Mouse (Mus musculus) adrenal gland, postnatal 14 days (tissue): Measurements from ENCODE around the gene Tbc1d23. TPM values are rescaled to one million over a fixed set of nuclear protein-coding genes. Genes with fewer than 3 reads are reported as not detected.

ENCODE experiments used
- DNase-seq: peaks from one replicate; pipeline ENCODE4 v3.0.0; 2021; ENCODE audit warnings: mixed read lengths
- total RNA-seq: library from RNA; stranded (reverse); gene quantifications from 2 replicates; pipeline ENCODE4 v1.2.3, GENCODE M21; 2021

Gene Tbc1d23
- total RNA-seq, 1 experiment from 2014 or later, result 35.4 TPM

DNA sequence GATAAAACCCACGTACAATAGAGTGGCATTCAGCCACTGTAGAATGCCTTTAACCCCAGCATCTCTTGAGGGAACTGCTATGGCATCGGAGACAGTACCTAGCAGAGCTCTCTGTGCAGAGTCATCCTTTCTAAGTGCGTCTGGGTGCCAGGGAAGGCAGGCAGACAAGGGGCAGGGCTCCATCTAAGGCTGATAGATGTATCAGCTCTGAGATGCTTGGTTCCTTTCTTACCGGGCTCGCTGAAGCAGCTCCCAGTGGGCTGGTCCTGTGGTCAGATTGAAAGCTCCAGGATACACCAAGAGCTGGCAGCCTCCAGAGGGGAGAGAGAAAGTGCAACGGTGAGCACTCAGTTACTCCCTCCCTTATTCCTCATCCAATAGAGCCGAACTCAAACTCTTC lies 71.5 kb downstream of the Tbc1d23 start:
- DNase-seq, result no peak

DNA sequence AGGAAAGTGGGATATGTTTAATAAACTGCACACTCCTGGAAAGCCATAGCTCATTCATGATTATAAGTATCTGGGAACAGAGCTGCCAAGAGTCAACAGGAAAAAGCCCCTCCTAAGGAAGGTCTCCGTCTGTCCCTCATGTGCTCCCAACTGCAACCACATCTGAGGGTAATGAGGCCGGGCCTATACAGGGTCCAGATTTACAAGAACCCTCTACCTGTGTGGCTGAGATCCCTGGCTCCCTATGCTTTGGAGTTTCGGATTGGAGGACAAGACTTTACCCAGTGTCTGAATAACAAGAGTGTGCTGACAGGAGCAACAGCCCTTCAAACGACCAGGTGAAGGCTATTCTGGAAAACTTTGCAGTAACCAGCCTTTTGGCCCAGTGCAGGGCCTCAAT lies 73.6 kb downstream of the Tbc1d23 start:
- DNase-seq, result no peak

DNA sequence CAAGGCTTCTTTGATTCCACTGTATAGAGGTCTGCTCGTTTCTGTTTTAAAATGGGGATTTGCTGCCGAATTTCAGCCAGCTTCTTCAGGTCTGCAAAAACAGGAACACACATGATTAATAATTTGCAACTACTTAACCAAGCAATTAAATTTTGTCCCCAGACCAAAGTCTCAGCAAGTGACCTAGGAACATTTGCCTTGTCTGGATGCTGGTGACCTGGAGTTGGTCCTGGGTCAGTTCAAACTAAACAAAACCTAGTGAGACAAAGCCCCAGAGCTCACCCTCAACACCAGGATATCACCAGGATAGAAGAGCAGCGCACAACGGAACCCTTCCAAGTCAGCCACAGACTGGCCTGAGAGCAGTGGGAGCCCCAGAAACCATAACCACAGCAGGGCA lies 74.2 kb downstream of the Tbc1d23 start:
- DNase-seq, result no peak

DNA sequence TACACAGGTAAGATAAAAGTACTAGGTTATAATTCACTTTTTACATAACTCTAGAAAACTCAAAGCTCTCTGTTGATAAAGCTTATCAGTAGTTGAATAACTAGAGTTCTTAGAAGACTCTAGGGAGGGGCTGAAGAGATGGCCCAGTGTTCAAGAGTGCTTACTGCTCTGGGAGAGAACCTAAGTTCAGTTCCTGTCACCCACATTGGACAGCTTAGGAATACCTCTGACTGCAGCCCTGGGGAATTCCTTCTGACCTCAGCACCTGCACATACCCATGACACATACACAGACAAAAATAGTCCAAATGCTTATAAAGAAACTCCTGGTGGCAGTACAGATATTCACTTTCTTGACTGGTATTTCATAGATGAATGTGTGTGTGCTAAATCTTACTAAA lies 75.4 kb downstream of the Tbc1d23 start:
- no peak for DNase-seq

DNA sequence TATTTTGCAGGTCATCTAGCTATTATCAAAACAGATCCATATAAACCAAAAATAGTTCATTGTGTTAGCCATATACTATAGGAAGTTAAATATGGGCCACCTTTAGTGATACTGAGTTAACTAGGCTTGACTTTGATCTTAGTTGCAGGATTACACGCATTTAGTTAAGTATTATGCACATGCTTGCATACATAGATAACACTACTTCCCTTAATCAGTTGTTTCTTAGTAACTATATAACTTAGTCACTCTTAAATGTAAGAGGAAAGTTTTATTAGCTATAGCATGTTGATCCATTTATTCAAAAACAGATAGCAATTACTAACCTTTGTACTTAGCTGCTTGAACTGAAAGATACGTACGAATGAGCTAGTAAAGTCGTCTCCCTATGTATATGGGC lies 79.9 kb downstream of the Tbc1d23 start:
- DNase-seq, result no peak

DNA sequence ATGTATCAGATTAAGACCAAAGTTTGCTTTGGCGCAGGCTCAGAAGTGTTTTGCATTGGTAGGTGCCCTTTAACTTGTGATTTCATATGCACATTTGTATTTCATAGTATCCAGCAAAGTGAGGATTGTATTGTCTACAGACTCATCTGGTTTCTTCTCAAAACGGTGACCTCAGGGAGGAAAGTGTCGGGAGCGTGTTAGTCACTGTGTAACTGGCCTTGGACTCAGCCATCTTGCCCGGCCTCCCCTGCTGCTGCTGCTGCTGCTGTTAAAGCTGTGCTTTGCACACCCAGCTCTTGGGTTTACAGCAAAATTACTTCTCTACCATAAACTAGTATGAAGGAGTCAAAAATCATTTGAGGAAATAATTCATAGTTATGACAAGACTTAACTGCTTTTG lies 86.6 kb downstream of the Tbc1d23 start:
- peak; percentile 66 for DNase-seq

DNA sequence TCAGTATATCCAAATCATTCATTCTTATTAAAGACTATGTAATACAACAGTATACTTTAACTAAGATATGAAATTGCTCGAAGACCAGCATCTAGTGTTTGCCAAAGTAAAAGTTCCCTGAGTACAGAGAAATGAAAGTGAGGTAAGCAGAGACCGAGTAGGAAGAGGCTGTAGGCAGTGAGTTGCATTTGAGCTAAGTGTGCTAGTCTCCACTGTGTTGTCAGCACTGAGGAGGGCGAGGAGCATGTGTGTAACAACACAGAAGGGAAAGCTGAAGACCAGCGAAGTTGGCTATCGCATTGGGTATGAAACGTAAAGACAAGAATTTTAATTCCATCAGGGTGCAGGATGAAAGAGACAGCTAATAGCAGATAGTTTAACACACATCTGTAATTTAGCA lies 97.7 kb downstream of the Tbc1d23 start:
- DNase-seq, result no peak

DNA sequence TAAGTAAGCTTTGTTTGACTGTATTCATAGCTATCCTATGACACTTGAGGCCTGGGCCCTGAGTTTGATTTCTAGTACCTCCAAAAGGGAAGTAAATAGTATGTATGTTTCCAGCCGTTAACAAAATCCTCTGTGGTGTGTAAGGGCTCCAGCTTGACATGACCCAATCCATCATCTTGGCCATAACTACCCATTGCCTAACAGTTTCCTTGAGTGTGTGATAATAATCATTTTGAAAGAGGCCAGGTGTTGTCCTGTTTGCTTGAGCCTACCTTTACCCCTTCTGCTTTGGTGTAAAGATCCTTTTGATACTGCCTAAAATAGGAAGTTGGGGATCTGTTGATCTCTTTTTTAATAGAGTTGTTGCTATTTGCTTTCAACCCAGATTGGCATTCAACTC lies 99.0 kb downstream of the Tbc1d23 start:
- no peak for DNase-seq

DNA sequence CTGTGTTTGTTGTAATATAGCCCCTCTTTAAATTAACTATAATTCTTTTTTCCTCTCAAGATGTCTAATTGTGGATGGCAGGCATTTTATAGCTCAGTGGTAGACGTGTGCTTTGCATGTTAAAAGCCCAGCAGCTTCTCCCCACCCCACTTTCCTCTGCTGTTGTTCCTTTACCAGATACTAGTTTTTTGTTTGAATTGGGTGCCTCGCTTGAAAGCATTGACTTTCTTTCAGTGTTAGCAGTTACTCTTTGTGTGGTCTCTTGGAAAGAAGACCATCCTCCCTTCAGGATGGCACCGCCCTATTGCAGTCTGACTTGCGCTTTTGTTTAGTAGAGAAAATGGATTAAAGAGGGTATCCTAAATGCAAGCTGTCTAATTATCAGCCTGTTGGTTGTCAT lies 99.8 kb downstream of the Tbc1d23 start:
- no peak for DNase-seq

DNA sequence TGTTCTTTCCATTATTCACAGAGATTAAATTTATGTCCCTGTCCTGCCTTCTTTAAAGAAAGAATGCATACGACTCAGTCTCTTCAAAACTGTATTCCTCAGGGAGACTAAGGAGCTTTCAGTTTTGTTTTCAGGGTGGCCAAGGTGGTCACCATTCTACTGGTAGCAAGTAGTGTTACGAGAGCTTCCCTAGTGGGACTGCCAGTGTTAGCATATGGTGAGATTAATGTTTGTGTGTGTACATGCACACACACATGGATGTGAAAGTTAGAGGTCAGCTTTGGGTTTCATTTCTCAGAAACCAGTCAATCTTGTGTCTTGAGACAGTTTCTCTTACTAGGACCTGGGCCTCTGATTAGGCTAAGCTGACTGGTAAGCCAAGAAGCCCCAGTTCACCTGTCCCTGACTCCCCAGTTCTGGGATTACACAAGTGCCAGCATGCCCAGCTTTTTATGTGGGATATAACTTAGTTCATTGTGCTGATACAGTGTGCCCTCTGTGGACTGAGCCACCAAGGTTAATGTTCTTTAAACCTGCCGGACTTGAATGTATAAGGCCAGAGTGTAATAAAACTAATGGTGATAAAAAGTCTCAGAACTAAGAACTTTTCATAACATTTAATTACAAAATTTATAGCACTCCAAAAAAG lies 100.4 kb downstream of the Tbc1d23 start:
- DNase-seq, result no peak

DNA sequence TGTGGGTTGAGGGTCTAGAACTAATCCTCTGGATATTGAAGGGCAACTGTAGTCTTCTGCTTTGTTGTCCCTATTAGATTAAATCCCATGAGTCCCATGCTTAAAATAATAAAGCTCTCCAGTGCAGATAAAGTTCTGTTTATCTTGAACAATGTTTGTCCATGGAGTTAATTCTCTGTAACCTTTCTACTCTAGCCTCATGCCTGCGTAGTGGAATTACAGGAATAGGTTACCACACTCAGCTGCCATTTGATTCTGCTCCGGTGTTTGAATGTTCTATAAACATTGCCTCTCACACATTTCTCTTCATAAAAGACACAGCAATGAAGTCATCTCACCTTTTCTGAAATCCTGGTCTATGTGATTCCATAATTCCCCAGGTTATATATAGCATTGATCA lies 103.5 kb downstream of the Tbc1d23 start:
- no peak for DNase-seq

DNA sequence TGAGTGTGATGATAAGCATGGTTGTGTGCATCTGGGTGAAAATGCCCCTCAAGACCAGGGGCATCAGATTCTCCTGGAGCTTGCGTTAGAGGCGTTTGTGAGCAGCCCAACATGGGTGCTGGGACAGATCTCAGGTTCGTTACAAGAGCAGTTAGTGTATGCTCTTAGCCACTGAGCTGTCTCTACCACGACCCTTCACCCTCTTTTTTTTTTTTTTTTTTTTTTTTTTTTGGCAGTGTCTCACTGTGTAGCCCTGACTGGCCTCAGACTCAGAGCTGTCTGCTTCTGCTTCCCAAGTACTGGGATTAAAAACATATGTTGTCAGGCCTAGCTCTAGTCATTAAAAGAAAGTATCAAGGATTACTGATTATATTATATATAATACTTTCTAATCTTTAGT lies 105.0 kb downstream of the Tbc1d23 start:
- DNase-seq, result no peak

DNA sequence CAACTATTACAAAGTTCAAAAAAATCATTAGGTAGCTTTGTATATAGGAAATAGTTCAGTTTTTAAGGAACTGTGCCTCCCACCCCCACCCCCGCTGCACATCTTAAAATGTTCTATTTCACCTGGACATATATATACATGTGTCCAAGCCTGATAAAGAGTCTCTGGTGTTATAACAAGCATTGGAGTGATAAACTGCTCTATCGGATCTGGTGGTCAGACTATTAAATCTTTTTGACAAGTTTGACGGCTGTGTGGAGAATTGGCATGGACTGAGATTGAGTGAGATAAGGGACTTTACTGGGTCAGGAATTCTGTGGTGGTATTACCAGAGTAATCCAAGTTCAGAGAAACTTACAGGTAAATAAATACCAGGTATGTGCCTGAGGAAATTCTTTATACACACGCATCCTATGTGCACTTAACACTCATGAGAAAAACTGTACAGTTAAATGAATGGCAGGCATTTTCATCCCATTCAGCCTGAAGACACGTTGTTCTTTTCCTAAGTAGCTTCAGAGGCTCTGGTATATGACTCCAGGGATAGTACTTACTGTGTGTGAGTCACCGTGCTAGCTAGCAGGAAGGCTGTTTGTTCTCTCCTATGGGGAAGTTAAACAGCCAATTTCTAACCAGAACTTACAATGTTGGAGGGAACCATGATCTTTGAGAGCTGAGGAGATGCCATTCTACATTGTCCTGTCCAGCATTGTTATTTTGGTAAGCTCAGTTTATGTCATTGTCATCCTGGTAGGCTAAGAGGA lies 108.4 kb downstream of the Tbc1d23 start:
- DNase-seq, result peak; percentile 6

DNA sequence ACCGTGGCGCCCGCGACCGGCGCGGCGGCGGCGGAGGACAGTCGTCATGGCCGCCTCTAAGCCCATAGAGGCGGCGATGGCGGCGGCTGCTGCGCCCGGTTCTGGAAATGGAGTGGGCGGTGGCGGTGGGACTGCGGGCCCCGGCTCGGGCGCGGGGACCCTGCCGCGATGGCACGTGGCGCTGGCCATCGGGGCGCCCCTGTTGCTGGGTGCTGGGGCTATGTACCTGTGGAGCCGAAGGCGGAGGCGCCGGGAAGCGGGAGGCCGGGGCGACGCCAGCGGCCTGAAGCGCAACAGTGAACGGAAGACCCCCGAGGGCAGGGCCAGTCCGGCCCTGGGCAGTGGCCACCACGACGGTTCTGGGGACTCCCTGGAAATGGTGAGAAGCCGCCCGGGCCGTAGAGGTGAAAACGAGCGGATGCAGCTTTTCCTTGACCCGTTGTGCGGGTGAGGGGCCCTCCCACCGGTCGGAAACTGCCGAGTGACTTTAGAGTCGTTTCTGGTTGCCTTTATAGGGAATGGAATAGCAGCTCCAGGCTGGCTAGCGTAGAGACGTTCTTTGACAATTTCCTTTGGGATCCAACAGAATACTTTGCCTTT lies 109.4 kb downstream of the Tbc1d23 start:
- peak; percentile 62 for DNase-seq

DNA sequence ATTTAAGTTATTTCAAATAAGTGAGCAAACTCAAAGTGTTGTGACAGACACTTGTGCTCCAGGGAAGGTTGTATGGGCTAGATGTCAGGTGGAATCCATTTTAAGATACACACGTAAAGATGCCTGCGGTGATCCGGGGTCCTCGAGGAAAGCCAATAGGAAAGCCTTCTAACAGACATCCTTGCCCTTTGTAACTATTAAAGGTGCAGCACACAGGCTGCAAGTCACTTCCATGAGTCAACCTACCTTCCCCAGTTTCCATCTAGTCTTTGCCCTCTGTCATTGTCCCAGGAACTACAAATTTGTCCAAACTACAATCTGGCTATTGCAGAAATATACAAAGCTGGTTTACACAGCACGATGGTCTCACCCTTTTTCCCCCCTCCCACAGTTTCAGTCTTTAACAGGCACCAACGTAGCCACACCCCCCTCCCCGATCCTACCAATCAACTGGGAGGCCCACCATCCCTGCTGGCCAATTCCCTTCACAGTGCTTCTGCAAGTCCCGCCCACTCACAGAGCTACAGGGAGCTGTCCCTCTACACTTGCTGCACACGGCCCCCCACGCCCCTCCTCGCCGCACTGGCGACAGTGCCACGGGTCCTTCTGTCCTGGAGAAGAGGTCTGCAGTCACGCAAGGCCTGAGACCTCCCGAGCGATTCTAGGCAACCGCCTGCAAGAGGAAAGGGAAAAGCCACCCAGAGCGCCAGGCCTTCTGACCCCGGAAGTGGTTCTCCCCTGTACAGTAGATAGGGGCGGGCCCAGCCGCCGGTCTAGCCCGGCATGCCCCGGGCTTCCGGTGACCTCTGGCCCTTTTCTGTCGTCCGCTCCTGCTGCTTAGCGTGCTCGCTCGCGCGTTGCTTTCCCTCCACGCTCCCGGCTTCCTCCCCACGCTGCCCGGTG lies 110.1 kb downstream of the Tbc1d23 start, which contains the start of gene Tomm70a:
TSS of gene Tomm70a (plus strand) at position 791 of the 903 bp plus-strand sequence.
- peak; percentile 96 for DNase-seq

Other genes with a start within 250 kb of the Tbc1d23 start
- 0.11 TPM in 1 of 2 replicates, not detected in the other for gene Tmem45a2, start 160.1 kb downstream of the Tbc1d23 start, total RNA-seq
- gene Tomm70a, start 109.8 kb downstream of the Tbc1d23 start, total RNA-seq, result 61.4 and 66.0 TPM in 2 replicates
- gene Nit2, start 64.2 kb downstream of the Tbc1d23 start, total RNA-seq, result 72.4 and 79.7 TPM in 2 replicates
- not detected in 2 replicates for gene Tmem30c, start 61.4 kb upstream of the Tbc1d23 start, total RNA-seq
- gene Filip1l, start 121.6 kb upstream of the Tbc1d23 start, total RNA-seq, result 20.6 and 26.5 TPM in 2 replicates